Mouse (Mus musculus) ES-E14 (cell line): Measurements from ENCODE around the gene Il24. TPM values are rescaled to one million over a fixed set of nuclear protein-coding genes. Genes with fewer than 3 reads are reported as not detected.
A peak's percentile ranks its signal among the peaks of the same experiment; 100 is the strongest.

Experiments
- DNase-seq: peaks from one replicate; pipeline ENCODE4 v3.0.0-alpha.2; 2013; ENCODE audit warnings: low read depth, low spot score
- H3K27ac ChIP-seq: 2 replicates; pipeline ENCODE4 v1.5.1; 2012; ENCODE audit warnings: low read depth, mild to moderate bottlenecking, low read length, moderate library complexity, mixed read lengths; ENCODE audit not compliant: poor library complexity, insufficient read depth, severe bottlenecking
- H3K36me3 ChIP-seq: 2 replicates; pipeline ENCODE4 v1.6.1; 2012; ENCODE audit warnings: mild to moderate bottlenecking, low read length, moderate library complexity, mixed read lengths; ENCODE audit not compliant: control insufficient read depth, poor library complexity, insufficient read depth, severe bottlenecking
- H3K4me1 ChIP-seq, 2 experiments: fragments of 150-350 bp in 1 of 2; sonication (generic) in 1 of 2; 2 replicates each; pipeline ENCODE4 v1.6.1; 2012; ENCODE audit warnings: low read length in 2 of 2, mild to moderate bottlenecking in 1 of 2, mixed read lengths in 1 of 2; ENCODE audit not compliant: control insufficient read depth in 2 of 2, insufficient read depth in 2 of 2, poor library complexity in 1 of 2
- H3K4me3 ChIP-seq, 2 experiments: fragments of 150-350 bp in 1 of 2; sonication (generic) in 1 of 2; 2 replicates each; pipeline ENCODE4 v1.5.1; 2012; ENCODE audit warnings: low read length in 2 of 2, low read depth in 1 of 2, mild to moderate bottlenecking in 1 of 2, mixed read lengths in 1 of 2; ENCODE audit not compliant: insufficient read depth in 1 of 2, poor library complexity in 1 of 2, severe bottlenecking in 1 of 2
- H3K9ac ChIP-seq: 2 replicates; pipeline ENCODE4 v1.6.1; 2012; ENCODE audit warnings: low read depth, mild to moderate bottlenecking, low read length, mixed read lengths; ENCODE audit not compliant: poor library complexity, insufficient read depth, severe bottlenecking
- H3K9me3 ChIP-seq: fragments of 150-350 bp; sonication (generic); 2 replicates; pipeline ENCODE4 v1.6.1; 2012; ENCODE audit warnings: low read depth, mild to moderate bottlenecking, low read length; ENCODE audit not compliant: control insufficient read depth, insufficient read depth
- CHD2 ChIP-seq: IDR thresholded peaks from 2 replicates; pipeline ENCODE4 v1.6.1; 2014; ENCODE audit warnings: mild to moderate bottlenecking, low read depth, low read length, inconsistent platforms
- HCFC1 ChIP-seq: IDR thresholded peaks from 2 replicates; pipeline ENCODE4 v1.6.1; 2012; ENCODE audit warnings: low read length, inconsistent platforms, borderline replicate concordance; ENCODE audit not compliant: insufficient read depth
- MAFK ChIP-seq: IDR thresholded peaks from 2 replicates; pipeline ENCODE4 v1.6.1; 2014; ENCODE audit warnings: mild to moderate bottlenecking, low read depth, low read length, inconsistent platforms; ENCODE audit not compliant: insufficient read depth
- ZC3H11A ChIP-seq: IDR thresholded peaks from 2 replicates; pipeline ENCODE4 v1.6.1; 2012; ENCODE audit warnings: low read depth, mild to moderate bottlenecking, inconsistent platforms, low read length, borderline replicate concordance
- ZNF384 ChIP-seq: IDR thresholded peaks from 2 replicates; pipeline ENCODE4 v1.6.1; 2012; ENCODE audit warnings: low read depth, low read length, inconsistent platforms
- in situ Hi-C, 2 experiments: fragments of 600-800 bp; cut with MboI; formaldehyde crosslinking; loops; one replicate each; pipeline ENCODE4 v1.15.1; 2025; ENCODE audit warnings: low sequenced_read_pairs in 2 of 2, inconsistent platforms in 1 of 2; ENCODE audit not compliant: unreplicated experiment in 2 of 2
- total RNA-seq: library from RNA; depleted of rRNA; stranded (reverse); fragments of 300-350 nt; gene quantifications from 2 replicates; pipeline ENCODE4 v1.2.3, GENCODE M21; 2012

Gene Il24
- total RNA-seq, 1 experiment: 1.9 TPM

GRCm38 (mm10) chr1:130892446-130892845, 5.2 kb upstream of the Il24 start:
- Histone ChIP-seq H3K4me1 (no peaks in the 10 kb centered on the region), H3K4me3 (no peak overlapping the region), H3K9ac (no peak overlapping the region), H3K36me3 (no peaks in the 10 kb centered on the region), H3K9me3 (no peaks in the 10 kb centered on the region), H3K27ac (no peak overlapping the region)
- in situ Hi-C loops: loop anchor here (25.0 kb wide), 2 partner anchors 170 to 370 kb away; no protein-coding TSS in a partner anchor
- TF ChIP-seq CHD2 (no peak), HCFC1 (no peak), MAFK (no peak), ZNF384 (no peak), ZC3H11A (no peak)
- no peak for DNase-seq

- DNase-seq: no peak
- no peaks in the 10 kb centered on the region for H3K4me1 ChIP-seq
- H3K9ac ChIP-seq: no peak overlapping the region
- no peaks in the 10 kb centered on the region for H3K9me3 ChIP-seq
- no peak overlapping the region for H3K4me3 ChIP-seq
- in situ Hi-C loops: loop anchor here (25.0 kb wide), 2 partner anchors 179 to 379 kb away; no protein-coding TSS in a partner anchor
- H3K36me3 ChIP-seq: no peaks in the 10 kb centered on the region
- no peak overlapping the region for H3K27ac ChIP-seq
- TF ChIP-seq ZNF384 (no peak), MAFK (no peak), ZC3H11A (no peak), HCFC1 (no peak), CHD2 (no peak)
Measured at GRCm38 (mm10) chr1:130883146-130883545, 4.1 kb downstream of the Il24 start.

DNA sequence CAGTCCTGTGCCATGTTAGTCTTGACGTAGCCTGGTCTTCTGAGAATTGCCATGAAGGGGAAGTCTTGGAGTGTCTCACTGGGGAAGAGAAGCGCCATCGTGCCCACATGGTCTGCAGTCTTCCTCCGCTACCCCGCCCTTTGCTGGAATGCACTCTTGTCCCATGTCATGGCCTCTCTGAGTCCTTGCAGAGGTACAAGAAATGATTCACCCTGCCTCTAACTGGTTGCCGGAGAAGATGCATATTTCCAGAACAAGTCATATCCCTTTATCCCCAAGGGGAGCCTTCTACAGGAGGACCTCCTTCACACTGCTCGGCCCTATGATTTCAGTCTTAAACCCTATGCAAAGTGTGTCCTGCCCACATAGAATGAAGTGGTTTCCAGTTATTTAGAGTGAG, 7.3 kb downstream of the Il24 start:
- in situ Hi-C loops: loop anchor here (10.0 to 25.0 kb wide), 3 partner anchors 175 to 382 kb away; no protein-coding TSS in a partner anchor
- Histone ChIP-seq H3K9me3 (no peaks in the 10 kb centered on the region), H3K27ac (no peak overlapping the region), H3K9ac (no peak overlapping the region), H3K4me1 (no peaks in the 10 kb centered on the region), H3K36me3 (no peaks in the 10 kb centered on the region), H3K4me3 (no peak overlapping the region)
- DNase-seq: no peak
- TF ChIP-seq MAFK (no peak), ZNF384 (no peak), HCFC1 (no peak), CHD2 (no peak), ZC3H11A (no peak)

- Histone ChIP-seq H3K9ac (peak overlapping the region; percentile 60), H3K27ac (no peak overlapping the region), H3K4me1 (no peaks in the 10 kb centered on the region), H3K4me3 (peak overlapping the region; percentile 69 to 70), H3K36me3 (no peaks in the 10 kb centered on the region), H3K9me3 (no peaks in the 10 kb centered on the region)
- DNase-seq: peak; percentile 29
- in situ Hi-C loops: loop anchor here (10.0 to 25.0 kb wide), 3 partner anchors 177 to 384 kb away; no protein-coding TSS in a partner anchor
- TF ChIP-seq ZC3H11A: no peak
Measured at GRCm38 (mm10) chr1:130877889-130878614, 9.2 kb downstream of the Il24 start.
